Mouse (Mus musculus): ENCODE measurements around the gene Rapgef4. TPM values are rescaled to one million over a fixed set of nuclear protein-coding genes. Genes with fewer than 3 reads are reported as not detected.

The Rapgef4 gene
- total and polyA plus RNA-seq, 3 experiments = 0.33 TPM; not detected in 2

DNA sequence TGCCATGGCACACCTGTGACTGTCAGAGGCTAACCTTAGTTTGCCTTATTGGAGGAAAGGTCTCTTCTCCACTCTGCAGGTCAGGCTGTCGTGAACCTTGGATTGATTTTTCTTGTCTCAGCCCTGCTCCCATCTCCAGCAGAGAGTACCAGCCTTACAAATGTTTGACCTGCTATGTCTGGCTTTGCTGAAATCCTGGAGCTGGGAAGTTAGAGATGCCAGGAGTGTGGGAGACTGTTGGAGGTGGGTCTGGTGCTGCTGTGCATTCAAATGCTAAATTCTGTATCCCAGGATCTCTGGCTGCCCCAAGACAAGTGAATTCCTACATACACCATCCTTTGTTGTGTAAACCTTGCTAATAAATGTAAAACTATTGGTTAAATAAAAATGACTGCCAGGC is 37.7 kb downstream of the Rapgef4 start:
- TF ChIP-seq TAL1 (conservative IDR thresholded peaks at IDR 0.05; ENCODE audit: low read depth, low read length) = no peak
- TF ChIP-seq GATA1 (IDR thresholded peaks at IDR 0.05; ENCODE audit: borderline replicate concordance, low read length) = no peak
- TF ChIP-seq POLR2AphosphoS5 (IDR thresholded peaks at IDR 0.05; ENCODE audit: insufficient replicate concordance, low read depth, low read length) = no peak
- TF ChIP-seq CTCF (IDR thresholded peaks at IDR 0.05; ENCODE audit: low read depth, low read length) = no peak
- no peak for TF ChIP-seq GATA2 (IDR thresholded peaks at IDR 0.05; ENCODE audit: borderline replicate concordance, low read depth, low read length)
- Histone ChIP-seq H3K27me3 (ENCODE audit: insufficient read depth, low read length) (peaks cover 8% of the 10 kb centered on the region), H3K9me3 (replicated peaks) (no peaks in the 10 kb centered on the region), H3K36me3 (replicated peaks) (no peaks in the 10 kb centered on the region), H3K4me3 (ENCODE audit: low read depth, low read length) (no peak overlapping the region), H3K4me1 (ENCODE audit: insufficient read depth, low read depth, low read length) (no peaks in the 10 kb centered on the region)
- ATAC-seq (ENCODE audit: extremely low read depth, insufficient number of reproducible peaks, low FRiP score, poor library complexity, severe bottlenecking) = no peak
- no peak for DNase-seq (ENCODE audit: low spot score)

GRCm38 (mm10) chr2:72020755-72021154 is 39.7 kb downstream of the Rapgef4 start:
- no peaks in the 10 kb centered on the region for H3K9me3 ChIP-seq (replicated peaks)

GRCm38 (mm10) chr2:72021440-72021839 is 40.4 kb downstream of the Rapgef4 start:
- TF ChIP-seq CTCF (IDR thresholded peaks at IDR 0.05; ENCODE audit: low read depth, low read length) = no peak
- no peak for TF ChIP-seq POLR2AphosphoS5 (IDR thresholded peaks at IDR 0.05; ENCODE audit: insufficient replicate concordance, low read depth, low read length)
- TF ChIP-seq GATA2 (IDR thresholded peaks at IDR 0.05; ENCODE audit: borderline replicate concordance, low read depth, low read length) = no peak
- TF ChIP-seq TAL1 (conservative IDR thresholded peaks at IDR 0.05; ENCODE audit: low read depth, low read length) = no peak
- no peak for TF ChIP-seq GATA1 (IDR thresholded peaks at IDR 0.05; ENCODE audit: borderline replicate concordance, low read length)
- no peaks in the 10 kb centered on the region for H3K9me3 ChIP-seq (replicated peaks)
- no peak for DNase-seq (ENCODE audit: low spot score)
- H3K4me1 ChIP-seq (ENCODE audit: insufficient read depth, low read depth, low read length) = no peaks in the 10 kb centered on the region
- H3K36me3 ChIP-seq (replicated peaks) = no peaks in the 10 kb centered on the region
- peaks cover 3% of the 10 kb centered on the region; the same call in 1 of the 2 replicates for H3K27me3 ChIP-seq (ENCODE audit: insufficient read depth, low read length)
- H3K4me3 ChIP-seq (ENCODE audit: low read depth, low read length) = no peak overlapping the region
- no peak for ATAC-seq (ENCODE audit: extremely low read depth, insufficient number of reproducible peaks, low FRiP score, poor library complexity, severe bottlenecking)

More at GRCm38 (mm10) chr2:72020755-72021154, 39.7 kb downstream of the Rapgef4 start:
- Histone ChIP-seq H3K4me1 (ENCODE audit: insufficient read depth, low read depth, low read length) (no peaks in the 10 kb centered on the region), H3K27me3 (ENCODE audit: insufficient read depth, low read length) (peaks cover 6% of the 10 kb centered on the region), H3K36me3 (replicated peaks) (no peaks in the 10 kb centered on the region), H3K4me3 (ENCODE audit: low read depth, low read length) (no peak overlapping the region)
- ATAC-seq (ENCODE audit: extremely low read depth, insufficient number of reproducible peaks, low FRiP score, poor library complexity, severe bottlenecking) = no peak
- TF ChIP-seq GATA2 (IDR thresholded peaks at IDR 0.05; ENCODE audit: borderline replicate concordance, low read depth, low read length) = no peak
- no peak for TF ChIP-seq CTCF (IDR thresholded peaks at IDR 0.05; ENCODE audit: low read depth, low read length)
- no peak for TF ChIP-seq POLR2AphosphoS5 (IDR thresholded peaks at IDR 0.05; ENCODE audit: insufficient replicate concordance, low read depth, low read length)
- no peak for TF ChIP-seq TAL1 (conservative IDR thresholded peaks at IDR 0.05; ENCODE audit: low read depth, low read length)
- no peak for TF ChIP-seq GATA1 (IDR thresholded peaks at IDR 0.05; ENCODE audit: borderline replicate concordance, low read length)
- DNase-seq (ENCODE audit: low spot score) = no peak

GRCm38 (mm10) chr2:72021845-72022244 is 40.8 kb downstream of the Rapgef4 start:
- TF ChIP-seq GATA2 (IDR thresholded peaks at IDR 0.05; ENCODE audit: borderline replicate concordance, low read depth, low read length) = no peak
- no peak for TF ChIP-seq GATA1 (IDR thresholded peaks at IDR 0.05; ENCODE audit: borderline replicate concordance, low read length)
- no peak for TF ChIP-seq TAL1 (conservative IDR thresholded peaks at IDR 0.05; ENCODE audit: low read depth, low read length)
- no peak for TF ChIP-seq POLR2AphosphoS5 (IDR thresholded peaks at IDR 0.05; ENCODE audit: insufficient replicate concordance, low read depth, low read length)
- no peak for TF ChIP-seq CTCF (IDR thresholded peaks at IDR 0.05; ENCODE audit: low read depth, low read length)
- Histone ChIP-seq H3K9me3 (replicated peaks) (no peaks in the 10 kb centered on the region), H3K36me3 (replicated peaks) (no peaks in the 10 kb centered on the region), H3K4me1 (ENCODE audit: insufficient read depth, low read depth, low read length) (no peaks in the 10 kb centered on the region), H3K4me3 (ENCODE audit: low read depth, low read length) (no peak overlapping the region), H3K27me3 (ENCODE audit: insufficient read depth, low read length) (peaks cover 3% of the 10 kb centered on the region; the same call in 1 of the 2 replicates)
- DNase-seq (ENCODE audit: low spot score) = no peak
- no peak for ATAC-seq (ENCODE audit: extremely low read depth, insufficient number of reproducible peaks, low FRiP score, poor library complexity, severe bottlenecking)

DNA sequence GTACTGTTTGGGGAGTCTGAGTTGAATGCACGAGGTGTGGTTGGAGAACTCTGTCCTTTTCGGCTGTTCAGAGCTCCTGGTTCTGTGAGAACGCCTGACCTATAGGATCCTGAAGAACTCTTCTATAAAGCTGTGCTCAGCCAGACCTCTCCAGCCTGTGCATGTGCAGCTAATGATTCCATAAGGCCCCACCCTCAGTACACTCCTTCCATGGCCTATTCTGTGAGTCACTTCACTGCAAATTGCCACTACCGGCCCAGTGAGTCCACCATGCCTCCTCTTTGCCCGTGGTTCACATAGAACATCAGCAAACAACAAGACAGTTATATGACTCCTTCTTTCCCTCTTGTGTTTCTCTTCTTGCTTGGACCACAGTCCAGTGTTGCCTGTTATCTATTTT is 42.8 kb downstream of the Rapgef4 start:
- no peak overlapping the region for H3K4me3 ChIP-seq (ENCODE audit: low read depth, low read length)
- DNase-seq (ENCODE audit: low spot score) = no peak
- H3K4me1 ChIP-seq (ENCODE audit: insufficient read depth, low read depth, low read length) = no peaks in the 10 kb centered on the region
- no peaks in the 10 kb centered on the region for H3K9me3 ChIP-seq (replicated peaks)
- no peaks in the 10 kb centered on the region for H3K27me3 ChIP-seq (ENCODE audit: insufficient read depth, low read length)
- no peak for ATAC-seq (ENCODE audit: extremely low read depth, insufficient number of reproducible peaks, low FRiP score, poor library complexity, severe bottlenecking)
- no peak for TF ChIP-seq TAL1 (conservative IDR thresholded peaks at IDR 0.05; ENCODE audit: low read depth, low read length)
- no peak for TF ChIP-seq GATA2 (IDR thresholded peaks at IDR 0.05; ENCODE audit: borderline replicate concordance, low read depth, low read length)
- TF ChIP-seq CTCF (IDR thresholded peaks at IDR 0.05; ENCODE audit: low read depth, low read length) = no peak
- TF ChIP-seq POLR2AphosphoS5 (IDR thresholded peaks at IDR 0.05; ENCODE audit: insufficient replicate concordance, low read depth, low read length) = no peak
- TF ChIP-seq GATA1 (IDR thresholded peaks at IDR 0.05; ENCODE audit: borderline replicate concordance, low read length) = no peak
- no peaks in the 10 kb centered on the region for H3K36me3 ChIP-seq (replicated peaks)

- Histone ChIP-seq H3K36me3 (replicated peaks) (no peaks in the 10 kb centered on the region), H3K4me1 (ENCODE audit: insufficient read depth, low read depth, low read length) (no peaks in the 10 kb centered on the region), H3K27me3 (ENCODE audit: insufficient read depth, low read length) (peaks cover 3% of the 10 kb centered on the region; the same call in 1 of the 2 replicates), H3K4me3 (ENCODE audit: low read depth, low read length) (no peak overlapping the region), H3K9me3 (replicated peaks) (no peaks in the 10 kb centered on the region)
- no peak for DNase-seq (ENCODE audit: low spot score)
- TF ChIP-seq GATA1 (IDR thresholded peaks at IDR 0.05; ENCODE audit: borderline replicate concordance, low read length) = no peak
- no peak for TF ChIP-seq CTCF (IDR thresholded peaks at IDR 0.05; ENCODE audit: low read depth, low read length)
- no peak for TF ChIP-seq POLR2AphosphoS5 (IDR thresholded peaks at IDR 0.05; ENCODE audit: insufficient replicate concordance, low read depth, low read length)
- no peak for TF ChIP-seq TAL1 (conservative IDR thresholded peaks at IDR 0.05; ENCODE audit: low read depth, low read length)
- TF ChIP-seq GATA2 (IDR thresholded peaks at IDR 0.05; ENCODE audit: borderline replicate concordance, low read depth, low read length) = no peak
- no peak for ATAC-seq (ENCODE audit: extremely low read depth, insufficient number of reproducible peaks, low FRiP score, poor library complexity, severe bottlenecking)
These were observed 44.6 kb downstream of the Rapgef4 start for GRCm38 (mm10) chr2:72025660-72026059.
